Mouse (Mus musculus) CH12.LX (cell line): Measurements from ENCODE around the gene Pcdh8. TPM values are rescaled to one million over a fixed set of nuclear protein-coding genes. Genes with fewer than 3 reads are reported as not detected.

Experiments used
- DNase-seq: peaks from one replicate; pipeline ENCODE4 v3.0.0-alpha.2; 2013; ENCODE audit errors: extremely low read depth
- H3K27ac ChIP-seq: 2 replicates; pipeline ENCODE4 v1.5.1; 2012; ENCODE audit warnings: low read depth, mild to moderate bottlenecking, control low read depth, moderate library complexity; ENCODE audit not compliant: insufficient read depth
- H3K27me3 ChIP-seq: replicated peaks from 2 replicates; pipeline ENCODE3; 2012; ENCODE audit warnings: inconsistent platforms
- H3K36me3 ChIP-seq, 2 experiments: replicated peaks in 1 of 2; 2 replicates each; pipeline versions ENCODE3 to v1.6.1; 2012; ENCODE audit warnings: inconsistent platforms in 1 of 2, low read length in 1 of 2, mild to moderate bottlenecking in 1 of 2, mixed read lengths in 1 of 2, moderate library complexity in 1 of 2; ENCODE audit not compliant: control insufficient read depth in 1 of 2, insufficient read depth in 1 of 2
- H3K4me1 ChIP-seq, 2 experiments: 2 replicates each; pipeline ENCODE4 v1.6.1; 2012; ENCODE audit warnings: inconsistent platforms in 1 of 2, moderate library complexity in 1 of 2; ENCODE audit not compliant: insufficient read depth in 2 of 2, control insufficient read depth in 1 of 2
- H3K4me2 ChIP-seq: 2 replicates; pipeline ENCODE4 v1.6.1; 2012; ENCODE audit warnings: low read depth, mild to moderate bottlenecking, control low read depth; ENCODE audit not compliant: poor library complexity, insufficient read depth, severe bottlenecking
- H3K4me3 ChIP-seq, 3 experiments: fragments of 150-350 bp in 1 of 3; sonication (generic) in 1 of 3; replicated peaks in 1 of 3; 2 replicates each; pipeline versions ENCODE3 to v1.5.1; 2011 to 2012; ENCODE audit warnings: low read depth in 2 of 3, low read length in 2 of 3, mild to moderate bottlenecking in 2 of 3, moderate library complexity in 2 of 3, control low read depth in 1 of 3, improper control_type of control experiment in 1 of 3, inconsistent platforms in 1 of 3, mixed read lengths in 1 of 3; ENCODE audit not compliant: poor library complexity in 1 of 3
- H3K79me2 ChIP-seq: replicated peaks from 2 replicates; pipeline ENCODE4 v1.6.1; 2012; ENCODE audit warnings: mild to moderate bottlenecking, moderate library complexity; ENCODE audit not compliant: control insufficient read depth, poor library complexity, insufficient read depth, severe bottlenecking; ENCODE audit errors: extremely low read depth
- H3K9ac ChIP-seq: 2 replicates; pipeline ENCODE4 v1.6.1; 2012; ENCODE audit warnings: low read depth, mild to moderate bottlenecking, control low read depth, moderate library complexity; ENCODE audit not compliant: insufficient read depth
- H3K9me3 ChIP-seq: replicated peaks from 2 replicates; pipeline ENCODE3; 2012; ENCODE audit warnings: low read length, inconsistent platforms, mixed read lengths
- CTCF ChIP-seq, 2 experiments: IDR thresholded peaks in 1 of 2; conservative IDR thresholded peaks in 1 of 2; 2 replicates each; pipeline ENCODE4 v1.5.1; 2011 to 2012; ENCODE audit warnings: low read depth in 2 of 2, low read length in 2 of 2, improper control_type of control experiment in 1 of 2, inconsistent platforms in 1 of 2, mild to moderate bottlenecking in 1 of 2, moderate library complexity in 1 of 2
- ELF1 ChIP-seq: IDR thresholded peaks from 2 replicates; pipeline ENCODE4 v1.6.1; 2014; ENCODE audit warnings: low read depth, mild to moderate bottlenecking, inconsistent platforms, low read length, improper control_type of control experiment
- EP300 ChIP-seq: IDR thresholded peaks from 2 replicates; pipeline ENCODE4 v1.6.1; 2011; ENCODE audit warnings: low read length, improper control_type of control experiment
- GABPA ChIP-seq: IDR thresholded peaks from 2 replicates; pipeline ENCODE4 v1.6.1; 2012; ENCODE audit warnings: low read depth, low read length, improper control_type of control experiment, inconsistent platforms; ENCODE audit not compliant: insufficient replicate concordance
- IRF4 ChIP-seq: IDR thresholded peaks from 2 replicates; pipeline ENCODE4 v1.6.1; 2014; ENCODE audit warnings: low read depth, mild to moderate bottlenecking, inconsistent platforms, low read length, improper control_type of control experiment
- JUN ChIP-seq: IDR thresholded peaks from 2 replicates; pipeline ENCODE4 v1.6.1; 2011; ENCODE audit warnings: low read depth, mild to moderate bottlenecking, low read length, improper control_type of control experiment, moderate library complexity; ENCODE audit not compliant: insufficient read depth
- MAFK ChIP-seq: IDR thresholded peaks from 2 replicates; pipeline ENCODE4 v1.6.1; 2011; ENCODE audit warnings: low read length, improper control_type of control experiment; ENCODE audit not compliant: insufficient replicate concordance
- MAX ChIP-seq: IDR thresholded peaks from 2 replicates; pipeline ENCODE4 v1.6.1; 2011; ENCODE audit warnings: low read length, improper control_type of control experiment
- MAZ ChIP-seq: IDR thresholded peaks from 2 replicates; pipeline ENCODE4 v1.6.1; 2012; ENCODE audit warnings: low read depth, mild to moderate bottlenecking, inconsistent platforms, low read length, improper control_type of control experiment, moderate library complexity
- NRF1 ChIP-seq: IDR thresholded peaks from 2 replicates; pipeline ENCODE4 v1.6.1; 2014; ENCODE audit warnings: low read depth, mild to moderate bottlenecking, inconsistent platforms, low read length, improper control_type of control experiment, moderate library complexity
- PAX5 ChIP-seq: IDR thresholded peaks from 2 replicates; pipeline ENCODE4 v1.6.1; 2012; ENCODE audit warnings: low read length, inconsistent platforms, mixed read lengths
- POLR2A ChIP-seq: IDR thresholded peaks from 2 replicates; pipeline ENCODE4 v1.6.1; 2011; ENCODE audit warnings: low read depth, mild to moderate bottlenecking, improper control_type of control experiment, low read length
- POLR2AphosphoS2 ChIP-seq: IDR thresholded peaks from 2 replicates; pipeline ENCODE4 v1.6.1; 2011; ENCODE audit warnings: low read depth, low read length, improper control_type of control experiment
- RAD21 ChIP-seq: IDR thresholded peaks from 2 replicates; pipeline ENCODE4 v1.6.1; 2011; ENCODE audit warnings: low read depth, mild to moderate bottlenecking, low read length, improper control_type of control experiment, moderate library complexity
- SMC3 ChIP-seq: IDR thresholded peaks from 2 replicates; pipeline ENCODE4 v1.6.1; 2011; ENCODE audit warnings: low read depth, low read length, improper control_type of control experiment
- UBTF ChIP-seq: IDR thresholded peaks from 2 replicates; pipeline ENCODE4 v1.6.1; 2012; ENCODE audit warnings: low read depth, mild to moderate bottlenecking, inconsistent platforms, low read length, improper control_type of control experiment, moderate library complexity
- USF2 ChIP-seq: conservative IDR thresholded peaks from 2 replicates; pipeline ENCODE4 v1.6.1; 2011; ENCODE audit warnings: low read depth, low read length, improper control_type of control experiment
- ZNF384 ChIP-seq: IDR thresholded peaks from 2 replicates; pipeline ENCODE4 v1.6.1; 2012; ENCODE audit warnings: low read depth, low read length, improper control_type of control experiment, inconsistent platforms
- dilution Hi-C: fragments of 300-500 bp; cut with MboI; formaldehyde crosslinking; loops from 2 replicates; pipeline ENCODE4 v1.14.3; 2020; ENCODE audit warnings: low sequenced_read_pairs; ENCODE audit not compliant: extremely low pct_unique_long_range_greater_than_20kb, extremely low pct_ligation_motif_present
- in situ Hi-C: fragments of 300-500 bp; cut with MboI; formaldehyde crosslinking; loops from 3 replicates; pipeline ENCODE4 v1.14.3; 2019; ENCODE audit warnings: low sequenced_read_pairs, low pct_ligation_motif_present, low pct_unique_long_range_greater_than_20kb, mixed read lengths
- polyA plus RNA-seq: library from polyadenylated mRNA; unstranded; fragments of >175 nt; gene quantifications from 2 replicates; pipeline ENCODE4 v1.2.1, GENCODE M21; 2012; ENCODE audit warnings: low read depth; ENCODE audit not compliant: insufficient read length
- total RNA-seq, 2 experiments: library from RNA; depleted of rRNA; stranded (reverse); fragments of 300-350 nt in 1 of 2; fragments of >200 nt in 1 of 2; gene quantifications; 2 replicates each; pipeline ENCODE4 v1.2.3; 2012 to 2014

Gene Pcdh8
- total and polyA plus RNA-seq, 3 experiments, result not detected

- TF ChIP-seq MAFK, result no peak
- TF ChIP-seq, all 38 proteins: peak for 0
Measured at GRCm38 (mm10) chr14:79724002-79724681, 47.0 kb downstream of the Pcdh8 start (continued).

- Histone ChIP-seq H3K79me2 (no peaks in the 10 kb centered on the region), H3K9me3 (no peaks in the 10 kb centered on the region), H3K27me3 (no peaks in the 10 kb centered on the region), H3K27ac (no peak overlapping the region), H3K9ac (no peak overlapping the region), H3K4me3 (no peak overlapping the region), H3K36me3 (no peaks in the 10 kb centered on the region), H3K4me2 (no peak overlapping the region), H3K4me1 (peaks cover 2 to 6% of the 10 kb centered on the region in 2 experiments; a peak in 2 of 4 replicates)
- no peak for DNase-seq
- TF ChIP-seq MAFK, result no peak
- TF ChIP-seq NRF1, result no peak
- no peak for TF ChIP-seq USF2
- no peak for TF ChIP-seq CTCF (conservative IDR thresholded peaks at IDR 0.05 in 1 of 2, IDR thresholded peaks at IDR 0.05 in 1 of 2; ENCODE audit: low read depth in 2 of 2, low read length in 2 of 2)
- TF ChIP-seq PAX5, result no peak
- TF ChIP-seq POLR2AphosphoS2, result no peak
- TF ChIP-seq EP300, result no peak
- no peak for TF ChIP-seq IRF4
- TF ChIP-seq POLR2A, result no peak
- TF ChIP-seq MAZ, result no peak
- TF ChIP-seq UBTF, result no peak
- TF ChIP-seq MAX, result no peak
- TF ChIP-seq RAD21, result no peak
- no peak for TF ChIP-seq SMC3
- TF ChIP-seq ELF1, result no peak
- no peak for TF ChIP-seq JUN
- TF ChIP-seq ZNF384, result no peak
- no peak for TF ChIP-seq GABPA
- dilution Hi-C loops, result no loop called here
- in situ Hi-C loops, result no loop called here
Measured at GRCm38 (mm10) chr14:79722228-79722627, 48.9 kb downstream of the Pcdh8 start.

Other genes starting within 250 kb of the Pcdh8 start
- 91.9 and 103 TPM in 2 replicates for gene Sugt1, start 183.6 kb downstream of the Pcdh8 start, total RNA-seq (2012; rRNA removed)
- gene Sugt1, start 183.6 kb downstream of the Pcdh8 start, total RNA-seq (2014; rRNA removed), result 114 and 141 TPM in 2 replicates
- gene Sugt1, start 183.6 kb downstream of the Pcdh8 start, polyA plus RNA-seq, result 118 and 153 TPM in 2 replicates
- gene Cnmd, start 109.1 kb downstream of the Pcdh8 start, total RNA-seq (2012; rRNA removed), result not detected in 2 replicates
- not detected in 2 replicates for gene Cnmd, start 109.1 kb downstream of the Pcdh8 start, total RNA-seq (2014; rRNA removed)
- gene Cnmd, start 109.1 kb downstream of the Pcdh8 start, polyA plus RNA-seq, result not detected in 2 replicates
- gene Olfm4, start 212.8 kb upstream of the Pcdh8 start, total RNA-seq (2012; rRNA removed), result 6.5 and 6.8 TPM in 2 replicates
- 12.8 and 13.8 TPM in 2 replicates for gene Olfm4, start 212.8 kb upstream of the Pcdh8 start, total RNA-seq (2014; rRNA removed)
- 24.9 and 29.8 TPM in 2 replicates for gene Olfm4, start 212.8 kb upstream of the Pcdh8 start, polyA plus RNA-seq